ENCODE assay signal across 23 mouse cellular contexts in the genomic region with DNA sequence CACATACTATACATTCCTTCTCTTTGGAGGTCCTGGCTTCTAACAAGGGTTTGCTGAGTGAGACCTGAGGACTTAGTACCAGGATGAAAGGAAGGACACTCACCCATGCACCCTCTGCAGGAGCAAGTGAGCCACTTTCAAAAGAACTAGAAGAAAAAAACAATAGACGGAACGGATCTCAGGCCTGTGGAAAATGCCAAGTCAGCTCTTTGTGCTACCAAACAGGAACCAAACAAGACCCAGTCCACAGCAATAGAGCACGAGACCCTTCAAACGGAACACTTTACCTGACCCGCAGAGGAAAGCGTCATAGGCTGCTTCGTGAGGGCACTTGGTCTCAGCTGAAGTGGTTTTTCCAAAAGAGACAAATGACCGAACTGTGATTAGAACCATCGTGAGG. TPM values are rescaled to one million over a fixed set of nuclear protein-coding genes. Genes with fewer than 3 reads are reported as not detected.
"Had no signal": no experiment of that assay in that cellular context is flagged by ENCODE, and none has a peak within 500 bp of the region (broad histone marks: within the 10 kb centered on the region; RNA-seq: fewer than 3 reads in every experiment).

No protein-coding gene starts in this region.

- H3K9me3 ChIP-seq: liver, embryonic 15.5 days; lung, embryonic 15.5 days; megakaryocyte, embryonic 14.5 days; midbrain, embryonic 12.5 days; neural tube, embryonic 12.5 days had no signal

- H3K4me1 ChIP-seq: liver, embryonic 15.5 days; megakaryocyte, embryonic 14.5 days; midbrain, embryonic 12.5 days; neural tube, embryonic 12.5 days had no signal

- H3K4me2 ChIP-seq: liver, embryonic 15.5 days; lung, embryonic 15.5 days; midbrain, embryonic 12.5 days; neural tube, embryonic 12.5 days had no signal

- ATAC-seq: liver, postnatal 0 days; lung, postnatal 0 days had no signal

- H3K27me3 ChIP-seq: liver, embryonic 15.5 days; lung, embryonic 15.5 days; megakaryocyte, embryonic 14.5 days; midbrain, embryonic 12.5 days; neural tube, embryonic 12.5 days had no signal

- H3K27ac ChIP-seq: liver, embryonic 15.5 days; lung, embryonic 15.5 days; macrophage; midbrain, embryonic 12.5 days; neural tube, embryonic 12.5 days had no signal

- H3K9ac ChIP-seq: liver, embryonic 15.5 days; liver, postnatal 0 days; lung, embryonic 15.5 days; midbrain, embryonic 12.5 days; neural tube, embryonic 12.5 days had no signal

- H3K4me3 ChIP-seq: liver, embryonic 15.5 days; lung, embryonic 15.5 days; megakaryocyte, embryonic 14.5 days; midbrain, embryonic 12.5 days; neural tube, embryonic 12.5 days had no signal

- DNase-seq: liver, postnatal 0 days; lung, adult 2 months; lung, postnatal 14 days; lung, postnatal 36 days; midbrain, embryonic 14.5 days; right cerebral cortex, postnatal 14 days; thymus, adult 18-20 months; thymus, postnatal 25 days; thymus, postnatal 4 days had no signal

- H3K36me3 ChIP-seq: liver, embryonic 15.5 days; lung, embryonic 15.5 days had no signal

RNA-seq across cellular contexts. Expression of a gene that starts 16.2 kb away (rescaled TPM):
- total RNA-seq: megakaryocyte progenitor cell, adult 5-6 weeks; midbrain, postnatal 0 days; monocyte, adult 5-6 weeks; neutrophil, adult 5-6 weeks had no signal
- polyA plus RNA-seq: liver, embryonic 15.5 days; liver, postnatal 0 days; lung, embryonic 15.5 days; lung, postnatal 0 days; macrophage; midbrain, embryonic 12.5 days; midbrain, embryonic 14.5 days; midbrain, postnatal 0 days; neural tube, embryonic 12.5 days; neural tube, embryonic 14.5 days; spleen, adult 2 months; stomach, embryonic 14.5 days had no signal

RNA-seq across cellular contexts. Expression of a gene that starts 18.0 kb away (rescaled TPM):
- total RNA-seq: monocyte, adult 5-6 weeks had no signal
- polyA plus RNA-seq: macrophage had no signal

RNA-seq across cellular contexts. Expression of a gene that starts 24.1 kb away (rescaled TPM):
- total RNA-seq: megakaryocyte progenitor cell, adult 5-6 weeks; midbrain, postnatal 0 days; monocyte, adult 5-6 weeks; neutrophil, adult 5-6 weeks had no signal
- polyA plus RNA-seq: macrophage; spleen, adult 2 months had no signal
